Mouse (Mus musculus) layer of hippocampus, adult 18-20 months (tissue): ENCODE measurements around the gene Me3. TPM values are rescaled to one million over a fixed set of nuclear protein-coding genes. Genes with fewer than 3 reads are reported as not detected.

Source experiments
- DNase-seq, 2 experiments: peaks; one replicate each; pipeline ENCODE4 v3.0.0; 2022; ENCODE audit warnings: low spot score in 2 of 2
- total RNA-seq, 2 experiments: library from RNA; stranded (reverse); gene quantifications; 2 replicates each; pipeline ENCODE4 v1.2.3; 2021

Gene Me3
- total RNA-seq, 2 experiments from 2014 or later, result 90.2 to 91.4 TPM

DNA sequence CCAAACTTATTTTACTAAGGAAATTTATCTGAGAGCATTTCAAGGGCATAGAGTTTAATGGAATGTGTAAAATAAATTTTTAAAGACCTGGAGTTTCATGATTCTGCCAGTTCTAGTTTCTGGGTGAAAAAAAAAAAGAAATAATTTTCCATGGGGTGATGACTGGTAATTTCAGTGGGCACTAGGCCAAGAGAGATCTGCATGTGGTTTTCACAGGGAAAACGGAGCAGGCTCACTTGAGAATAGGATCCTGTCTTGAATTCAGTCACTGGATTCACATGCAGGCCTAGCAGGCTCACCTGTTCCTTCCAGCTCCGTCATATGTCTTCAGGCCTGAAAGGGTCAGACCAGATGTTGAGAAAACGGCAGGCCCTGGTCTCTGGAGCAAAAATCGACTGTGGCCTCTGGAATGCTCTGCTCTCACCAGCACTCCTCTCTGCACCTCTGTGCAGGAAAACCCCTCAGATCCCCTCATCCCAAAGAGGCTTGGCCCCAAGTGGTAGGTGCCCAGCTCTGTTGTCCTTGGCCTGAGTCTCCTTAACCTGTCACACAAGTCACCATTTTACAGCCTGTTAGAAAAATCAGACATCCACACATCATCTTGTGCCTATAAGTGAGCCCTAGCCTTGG is 196.4 kb downstream of the Me3 start:
- DNase-seq, result no peak

DNA sequence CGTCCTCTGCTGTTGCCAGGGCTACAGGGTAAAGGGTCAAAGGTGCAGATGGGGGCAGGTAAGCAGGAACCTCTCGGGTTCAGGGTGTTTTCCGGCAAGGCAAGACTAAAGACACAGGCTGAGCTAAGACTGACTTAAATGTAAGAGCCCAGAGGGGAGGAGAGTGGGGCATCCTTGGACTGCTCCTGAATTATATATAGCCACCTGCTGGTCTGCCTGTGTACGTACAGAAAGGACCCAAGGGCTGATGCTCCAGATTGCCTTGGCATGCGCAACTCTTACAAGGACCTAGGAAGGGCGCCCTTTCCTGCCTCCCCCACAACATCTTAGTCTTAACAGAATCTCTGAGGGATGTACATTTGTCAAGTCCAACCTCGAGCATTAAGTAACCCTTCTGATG is 197.0 kb downstream of the Me3 start:
- peak in 1 of 2 experiments; percentile 26 for DNase-seq

DNA sequence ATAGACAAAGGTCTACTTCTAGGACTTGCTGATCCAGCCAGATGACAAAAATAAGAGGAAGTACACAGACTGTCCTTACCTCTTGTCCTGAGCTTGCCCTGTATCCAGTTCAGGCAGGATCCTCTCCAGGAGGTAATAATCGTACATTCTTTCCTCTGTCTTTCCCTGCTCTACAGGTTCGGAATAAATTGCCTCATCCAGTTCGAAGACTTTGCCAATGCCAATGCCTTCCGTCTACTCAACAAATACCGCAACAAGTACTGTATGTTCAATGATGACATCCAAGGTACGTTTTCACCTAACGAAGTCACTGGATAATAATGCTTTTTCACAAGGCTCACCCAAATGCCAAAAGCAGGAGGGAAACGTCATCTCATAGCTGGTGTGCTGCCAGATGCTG is 201.3 kb downstream of the Me3 start:
- no peak for DNase-seq

DNA sequence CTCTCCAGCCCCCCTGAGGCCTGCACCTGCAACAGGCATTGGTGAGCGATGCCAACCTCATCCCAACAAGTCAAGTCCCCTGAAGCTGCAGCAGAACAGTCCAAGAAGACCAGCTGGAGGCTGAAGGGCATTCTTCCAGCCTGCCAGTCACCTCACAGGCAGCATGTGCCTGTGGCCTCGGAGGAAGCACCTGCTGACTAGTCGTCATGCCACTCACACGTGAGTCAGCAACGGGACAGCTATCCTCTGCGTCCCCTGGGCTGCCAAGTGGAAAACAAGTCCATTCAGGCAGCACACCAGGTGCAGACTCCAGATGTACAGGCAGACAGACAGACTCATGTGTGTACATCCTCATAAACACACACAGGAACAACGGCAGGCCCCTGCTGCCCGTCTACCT is 203.4 kb downstream of the Me3 start:
- DNase-seq, result no peak

DNA sequence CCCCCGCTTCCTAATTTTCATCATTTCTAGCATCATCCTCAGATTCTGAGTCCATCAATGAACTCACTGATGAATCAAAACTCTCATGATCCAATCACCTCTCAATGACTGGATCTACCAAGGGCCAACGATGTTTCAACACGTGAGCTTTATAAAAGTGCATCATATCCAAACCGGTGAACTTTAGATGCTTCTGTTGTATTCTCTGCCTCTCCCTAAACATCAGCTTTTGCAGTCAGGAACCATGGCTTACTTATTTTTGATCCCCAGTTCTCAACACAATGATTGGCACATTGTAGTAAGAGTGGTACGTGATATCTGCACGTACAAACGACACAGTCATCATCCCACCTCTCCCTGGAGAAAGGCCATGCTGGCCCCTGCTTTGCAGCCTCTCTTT is 204.5 kb downstream of the Me3 start:
- DNase-seq, result no peak

DNA sequence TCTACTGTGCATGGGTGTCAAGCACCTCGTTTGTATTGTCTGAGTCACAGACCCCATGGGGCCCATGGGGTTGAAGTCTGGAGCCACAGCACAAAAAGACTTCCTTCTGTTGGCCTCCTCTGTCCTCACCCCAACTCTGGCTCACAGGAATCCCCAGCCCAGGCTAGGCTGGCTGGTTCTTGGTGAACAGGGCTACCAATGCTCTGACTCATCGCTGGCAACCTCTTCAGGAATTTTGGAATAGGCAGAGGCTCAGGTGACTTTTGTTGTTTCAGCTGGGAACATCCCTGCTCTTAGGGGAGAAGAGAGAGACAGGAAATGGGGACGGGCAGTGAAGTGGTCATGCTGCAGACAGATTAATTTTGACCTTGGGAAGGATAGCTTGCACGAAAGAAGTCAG is 205.6 kb downstream of the Me3 start:
- no peak for DNase-seq

DNA sequence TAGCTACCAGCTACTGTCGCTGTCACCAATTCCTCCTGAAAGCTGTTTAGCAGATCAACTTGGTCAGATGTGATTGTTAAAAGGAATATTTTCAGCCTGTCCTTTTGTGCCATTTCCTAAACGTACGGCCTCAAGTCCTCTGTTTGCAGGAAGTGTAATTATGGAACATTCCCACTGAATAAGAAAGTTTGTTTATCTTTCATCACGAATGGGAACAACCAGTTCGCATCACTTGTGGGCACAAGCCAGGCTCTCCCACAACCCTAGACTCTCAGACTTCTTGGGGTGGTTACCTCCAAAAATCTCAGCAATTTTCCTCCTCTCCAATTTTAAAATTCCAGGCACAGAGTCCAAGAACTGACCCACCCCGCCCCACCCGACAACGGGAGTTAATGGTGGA is 207.5 kb downstream of the Me3 start:
- no peak for DNase-seq

DNA sequence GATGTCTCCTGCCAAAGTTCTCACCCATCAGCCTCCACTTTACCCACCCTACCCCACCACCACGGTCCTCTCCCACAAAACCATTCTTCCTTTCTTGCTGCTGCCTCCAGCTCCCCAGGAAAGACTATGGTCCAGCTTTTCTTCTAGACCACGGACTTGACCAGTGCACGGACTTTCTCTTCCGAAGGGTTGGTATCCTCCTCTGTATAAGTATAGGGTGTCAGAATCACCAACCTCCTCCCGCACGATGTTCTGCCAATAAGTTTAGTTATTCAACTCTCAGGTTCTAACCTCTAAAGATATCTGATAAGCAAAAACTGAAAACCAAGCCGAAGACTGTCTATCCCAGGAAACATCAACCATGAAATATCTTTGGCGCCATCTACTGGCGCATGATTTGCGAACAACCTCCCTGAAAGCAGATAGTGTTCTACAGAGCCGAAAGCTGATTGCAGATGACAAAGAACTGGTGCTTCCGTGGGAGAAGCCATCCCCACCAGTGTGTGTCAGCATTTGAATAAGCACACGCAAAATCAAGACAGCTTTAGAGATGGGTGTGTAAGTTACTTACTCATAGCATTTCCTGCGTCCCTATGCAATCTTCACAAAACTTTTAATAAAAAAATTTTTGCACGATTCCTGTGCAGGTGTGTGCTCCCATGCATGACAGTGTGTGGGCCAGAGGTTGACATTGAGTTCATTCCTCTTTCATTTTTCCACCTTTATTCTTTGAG is 209.6 kb downstream of the Me3 start:
- DNase-seq, result peak; percentile 82 to 97

DNA sequence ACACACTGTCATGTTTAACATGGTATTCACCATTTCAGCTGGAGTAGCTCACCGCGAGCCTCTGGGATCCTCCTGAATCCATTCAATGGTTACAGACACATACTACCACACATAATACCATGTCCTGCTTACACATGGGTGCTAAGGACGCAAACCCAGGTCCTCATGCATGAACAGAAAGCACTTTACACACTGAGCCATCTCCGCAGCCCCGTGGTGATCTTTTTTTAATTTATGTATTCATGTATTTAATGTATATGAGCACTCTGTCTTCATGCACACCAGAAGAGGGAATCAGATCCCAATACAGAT is 210.2 kb downstream of the Me3 start:
- DNase-seq, result no peak

DNA sequence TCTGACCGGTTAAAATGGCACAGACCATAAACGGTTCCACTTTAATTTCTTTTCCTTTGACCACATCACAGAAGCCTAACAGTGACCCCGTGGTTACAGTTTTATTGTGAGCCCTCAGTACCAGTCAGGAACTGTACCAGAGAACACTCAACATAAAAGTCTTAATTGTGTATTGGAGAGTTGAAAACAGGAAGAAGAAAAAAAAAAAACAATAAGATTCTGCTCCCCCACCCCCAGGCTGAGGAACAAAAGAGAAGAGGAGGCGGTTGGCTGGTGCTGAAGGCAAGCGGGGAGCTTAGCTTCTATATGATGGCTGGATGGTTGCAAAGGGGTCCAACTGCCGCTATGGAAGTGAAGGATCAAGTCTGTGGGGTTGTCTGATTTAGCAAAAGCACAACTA is 210.9 kb downstream of the Me3 start:
- DNase-seq, result no peak

DNA sequence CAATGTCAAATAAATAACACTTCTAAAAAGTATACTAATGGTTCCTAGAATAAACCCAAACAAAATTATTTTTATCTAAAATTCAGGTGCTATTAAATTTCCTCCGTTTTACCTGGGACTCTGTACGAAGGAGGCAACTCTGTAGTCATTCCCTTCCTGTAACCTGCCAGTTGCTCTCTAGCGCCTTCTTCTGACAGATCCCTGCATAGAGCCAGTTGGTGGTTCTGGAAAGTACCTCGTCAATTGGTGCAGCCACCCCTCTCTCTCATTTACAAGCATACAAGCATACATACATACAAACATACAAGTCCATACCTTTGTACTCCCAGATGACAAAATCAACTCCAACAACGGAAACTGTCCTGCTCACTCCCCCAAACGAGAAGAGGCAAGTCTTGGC is 211.3 kb downstream of the Me3 start:
- peak in 1 of 2 experiments; percentile 25 for DNase-seq

DNA sequence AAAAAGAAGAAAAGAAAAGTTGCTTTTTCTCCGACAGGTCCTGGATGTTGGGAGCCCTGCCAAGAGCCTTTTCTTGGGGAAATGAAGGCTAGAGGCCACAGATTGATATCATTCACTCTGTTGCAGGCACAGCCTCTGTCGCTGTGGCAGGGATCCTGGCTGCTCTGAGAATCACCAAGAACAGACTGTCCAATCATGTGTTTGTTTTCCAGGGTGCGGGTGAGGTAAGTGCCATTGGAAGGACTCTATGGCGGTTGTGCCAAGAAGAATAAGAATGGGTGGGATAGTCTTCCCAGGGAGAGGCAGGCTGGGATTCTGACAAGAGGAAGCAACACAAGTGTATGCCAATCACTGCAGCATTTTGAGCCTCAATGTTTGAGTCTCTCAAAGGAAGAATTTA is 213.5 kb downstream of the Me3 start:
- DNase-seq, result peak in 1 of 2 experiments; percentile 30

DNA sequence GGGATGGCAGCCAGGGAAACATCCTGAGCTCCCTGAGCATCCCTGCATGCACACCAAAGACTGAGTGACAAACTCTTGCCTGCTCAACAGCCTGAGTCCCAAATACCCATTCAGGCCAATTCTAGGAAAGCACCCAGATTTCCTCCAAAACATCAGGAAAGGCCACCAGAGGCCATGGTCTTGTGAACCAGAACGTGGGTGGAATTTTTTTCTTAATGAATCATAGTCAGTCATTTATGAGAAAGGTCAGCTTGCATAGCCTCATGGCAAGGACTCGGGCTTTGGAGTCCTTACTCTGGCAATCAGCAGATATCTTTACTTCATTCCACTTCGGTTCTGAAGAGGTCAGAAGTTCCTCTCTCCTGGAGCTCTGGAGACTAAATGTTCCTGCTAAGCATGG is 218.3 kb downstream of the Me3 start:
- DNase-seq, result no peak

DNA sequence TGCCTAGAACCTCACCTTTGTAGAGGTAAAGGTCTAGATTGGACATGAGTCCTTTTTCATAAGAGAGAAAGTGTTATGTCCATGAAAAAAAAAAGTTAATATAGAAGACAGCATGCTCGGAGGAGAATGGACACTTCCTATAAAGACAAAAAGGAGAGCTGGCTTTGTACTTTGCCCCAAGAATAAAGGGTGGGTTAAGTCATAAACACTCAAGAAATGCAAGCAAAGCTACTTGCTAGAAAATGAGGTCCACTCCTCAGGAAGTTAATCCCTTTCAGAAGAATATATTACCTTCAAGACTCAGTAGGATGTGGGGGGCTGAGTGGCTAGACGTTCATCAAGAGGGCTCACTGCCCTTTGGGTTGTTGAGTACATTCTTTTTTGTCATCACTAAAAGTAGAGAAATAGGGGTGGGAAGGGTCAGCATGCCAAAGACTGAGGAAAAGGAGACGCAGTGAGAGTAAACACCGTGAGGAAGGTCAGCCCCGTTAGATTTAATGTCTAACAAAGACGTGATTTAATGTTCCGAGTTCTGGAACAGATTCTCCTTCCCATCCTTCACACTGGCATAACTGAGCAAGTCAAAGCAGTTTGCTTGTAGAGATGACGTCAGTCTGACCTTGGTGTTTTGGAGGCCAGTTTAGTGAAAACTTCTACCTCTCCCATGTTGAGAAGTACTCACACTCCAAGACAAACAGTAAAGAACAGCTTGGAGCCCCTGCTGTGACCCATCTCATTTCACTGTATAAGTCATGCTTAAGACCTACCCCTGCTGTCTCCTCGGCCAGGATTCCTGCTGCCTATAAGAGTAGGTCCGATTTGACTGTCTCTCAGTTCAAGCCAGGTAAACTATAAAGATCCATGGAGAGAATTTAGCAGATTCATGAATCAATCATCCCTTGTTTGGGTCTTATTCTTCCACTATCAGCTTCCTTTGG is 220.2 kb downstream of the Me3 start:
- no peak for DNase-seq

DNA sequence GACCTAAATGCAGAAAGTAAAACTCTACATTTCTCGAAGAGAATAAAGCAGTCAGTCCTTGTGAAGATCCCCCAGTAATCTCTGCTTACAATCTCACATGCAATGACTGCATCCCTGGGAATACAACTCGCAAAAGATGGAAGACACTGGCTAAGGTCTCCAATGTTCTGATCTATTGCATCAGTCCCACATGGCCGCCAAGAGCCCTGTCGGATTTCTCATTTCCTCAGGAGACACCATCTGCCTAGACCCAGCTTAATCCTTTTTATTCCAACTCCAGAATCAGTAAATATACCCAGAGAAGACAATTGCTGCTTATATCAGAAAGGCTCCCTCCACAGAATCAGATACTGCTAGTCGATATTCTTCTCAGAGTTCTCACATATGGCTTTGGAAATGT is 220.9 kb downstream of the Me3 start:
- no peak for DNase-seq

DNA sequence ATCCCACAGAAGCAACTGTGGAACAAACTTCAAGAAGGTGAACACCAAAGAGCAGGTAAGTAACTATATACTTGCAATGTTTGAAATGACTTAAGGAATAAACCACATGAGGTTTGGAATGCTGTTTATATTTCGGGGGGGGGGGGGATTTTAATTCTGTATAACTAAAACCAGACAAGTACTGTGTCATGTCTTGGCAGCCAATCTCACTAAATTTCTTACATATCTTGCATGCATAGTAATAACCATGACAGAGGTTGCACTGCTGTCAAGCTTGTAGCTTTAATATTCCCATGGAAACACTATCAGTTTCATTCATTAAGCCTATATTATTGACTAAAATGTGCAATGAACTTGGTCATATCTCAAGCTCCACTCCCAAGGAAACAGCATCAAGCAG is 223.0 kb downstream of the Me3 start:
- DNase-seq, result no peak

DNA sequence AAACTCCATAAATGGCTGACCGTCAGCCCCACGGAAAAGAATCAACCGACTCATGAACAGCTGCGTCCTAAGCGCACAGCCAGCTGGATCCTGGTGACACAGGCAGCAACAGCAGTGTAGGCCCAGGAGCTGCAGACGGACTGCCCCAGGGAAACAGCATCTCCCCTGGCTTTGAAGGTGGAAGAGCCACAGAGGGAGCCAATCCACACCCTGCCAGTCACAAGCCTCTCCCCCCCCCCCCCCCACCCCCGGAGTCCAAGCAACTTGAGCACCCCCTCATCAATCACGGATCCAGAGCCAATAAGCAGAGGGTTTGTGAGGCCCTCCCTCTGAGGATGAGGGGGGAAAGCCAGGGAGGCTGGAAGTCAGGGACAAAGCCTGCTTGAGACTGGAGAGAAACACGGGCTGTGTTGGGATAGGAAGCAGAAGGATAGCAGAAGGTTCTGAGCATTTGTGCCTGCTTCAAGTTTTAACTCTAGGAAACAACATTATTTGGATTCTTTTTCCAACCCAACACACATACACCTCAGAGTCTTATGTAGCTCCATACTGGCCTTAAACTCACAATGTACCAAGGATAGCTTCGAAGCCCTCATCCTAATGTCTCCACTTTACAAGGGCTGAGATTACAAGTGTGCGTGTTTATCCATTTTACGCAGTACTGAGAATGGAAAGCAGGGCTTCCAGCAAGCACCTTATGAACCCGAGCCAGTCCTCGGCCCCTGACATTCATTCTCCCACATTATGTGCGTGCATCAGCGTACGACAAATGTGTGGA is 224.4 kb downstream of the Me3 start:
- DNase-seq, result no peak

DNA sequence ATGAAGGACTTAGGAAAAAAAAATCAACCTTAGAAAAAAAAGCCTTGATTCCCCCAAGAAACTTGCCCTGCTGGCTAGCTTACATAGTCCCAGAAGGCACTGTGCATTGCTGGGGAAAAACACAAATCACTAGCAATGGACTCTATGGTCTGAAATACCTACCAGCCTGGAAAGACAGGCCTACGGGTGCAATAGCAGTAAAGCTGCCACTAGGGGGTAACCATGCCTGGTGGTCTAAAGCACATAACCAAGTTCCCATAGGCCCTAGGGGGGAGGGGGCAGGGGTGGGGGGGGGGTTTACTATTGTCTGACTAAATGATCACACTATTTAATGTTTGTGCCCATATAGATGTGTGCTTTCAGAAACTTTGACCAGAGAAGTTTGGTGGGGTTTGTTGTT is 232.6 kb downstream of the Me3 start:
- DNase-seq, result no peak

DNA sequence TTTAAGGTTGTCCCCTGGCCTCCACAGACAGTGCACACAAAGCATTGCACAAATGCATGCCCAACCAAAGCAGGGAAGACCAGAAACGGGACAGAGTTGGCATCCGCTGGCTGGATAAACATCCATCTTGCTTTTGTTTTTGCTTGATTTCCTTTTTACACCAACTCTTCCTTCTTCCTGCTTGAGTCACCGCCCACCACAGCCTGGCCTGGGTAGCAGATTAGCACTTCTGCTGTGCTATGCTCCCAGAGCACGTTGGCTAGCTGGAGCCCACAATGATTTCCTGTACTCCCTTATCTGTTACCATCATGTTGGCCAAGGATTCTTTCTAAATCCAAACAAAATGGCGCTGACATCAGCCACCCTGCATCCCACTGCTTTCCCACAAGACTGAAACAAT is 235.0 kb downstream of the Me3 start:
- DNase-seq, result no peak

DNA sequence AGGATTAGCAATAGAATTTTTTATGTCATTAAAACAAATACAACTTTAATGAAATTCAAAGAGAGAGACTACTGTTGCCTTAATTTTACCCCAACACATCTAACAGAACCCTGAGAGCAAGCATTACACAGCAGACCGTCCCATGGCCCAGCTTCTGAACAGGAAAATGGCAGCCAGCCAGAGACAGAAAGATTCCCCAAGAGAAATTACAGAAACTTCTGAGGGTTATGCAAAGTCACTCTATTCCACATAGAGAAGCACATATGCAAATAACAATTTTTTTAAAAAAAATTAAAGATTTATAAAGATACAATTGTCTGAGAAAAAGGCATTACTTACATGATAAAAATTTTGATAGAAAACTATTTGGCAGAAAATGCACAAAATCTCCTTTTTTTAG is 247.5 kb downstream of the Me3 start:
- DNase-seq, result no peak

DNA sequence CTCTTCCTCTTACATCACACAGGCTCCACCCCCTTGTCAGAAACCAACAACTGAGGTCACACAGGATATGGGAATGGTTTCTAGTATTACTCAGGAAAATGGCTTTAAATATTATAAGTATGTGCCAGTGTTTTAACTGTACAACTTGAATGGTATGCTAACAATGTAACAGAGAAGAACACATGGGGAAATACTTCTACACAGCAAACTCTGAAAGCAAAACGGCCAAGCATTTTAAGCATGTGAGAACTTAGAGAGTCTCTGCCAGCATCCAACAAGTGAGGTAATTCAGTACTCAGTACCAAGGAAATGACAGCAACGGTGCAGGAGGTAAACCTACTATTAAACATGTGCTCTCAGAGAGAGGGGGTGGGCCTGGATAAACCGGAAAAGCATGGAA is 252.4 kb downstream of the Me3 start:
- no peak for DNase-seq

DNA sequence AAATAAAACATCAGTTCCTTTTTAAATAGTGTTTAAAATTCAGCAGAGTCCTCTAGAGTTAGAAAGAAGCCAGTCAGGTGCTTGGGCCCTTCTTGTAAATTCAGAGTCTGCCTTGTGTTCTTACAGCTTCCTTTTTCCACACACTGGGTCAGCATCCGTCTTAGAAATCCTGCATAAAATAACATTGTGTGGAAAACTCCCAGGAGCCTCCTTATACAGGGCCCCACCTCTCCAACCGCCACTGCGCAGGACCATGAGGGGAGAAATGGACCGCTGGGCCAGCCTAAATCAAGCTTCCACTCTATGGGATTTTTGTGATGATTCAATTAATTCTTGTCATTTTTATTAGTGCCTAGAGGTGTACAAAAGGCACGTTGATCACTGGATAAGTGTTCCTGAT is 259.2 kb downstream of the Me3 start:
- DNase-seq, result no peak
